Mouse (Mus musculus) testis, adult 2 months (tissue): ENCODE measurements at regions not wholly inside any gene's neighbourhood (a gene's known extent, or its start where the extent isn't known, plus 50 kb on each side); places are given as distances from the start of the nearest gene placed in this dataset.

ENCODE experiments used
- CTCF ChIP-seq: fragments of 200-500 bp; IDR thresholded peaks from 2 replicates; pipeline ENCODE4 v1.5.1; 2012; ENCODE audit warnings: low read depth, mild to moderate bottlenecking, inconsistent platforms, low read length, moderate library complexity; ENCODE audit not compliant: control insufficient read depth, insufficient read depth, insufficient replicate concordance
- POLR2A ChIP-seq: fragments of 200-500 bp; IDR thresholded peaks from 2 replicates; pipeline ENCODE4 v1.6.1; 2012; ENCODE audit warnings: low read depth, mild to moderate bottlenecking, inconsistent platforms, low read length, moderate library complexity; ENCODE audit not compliant: control insufficient read depth

DNA sequence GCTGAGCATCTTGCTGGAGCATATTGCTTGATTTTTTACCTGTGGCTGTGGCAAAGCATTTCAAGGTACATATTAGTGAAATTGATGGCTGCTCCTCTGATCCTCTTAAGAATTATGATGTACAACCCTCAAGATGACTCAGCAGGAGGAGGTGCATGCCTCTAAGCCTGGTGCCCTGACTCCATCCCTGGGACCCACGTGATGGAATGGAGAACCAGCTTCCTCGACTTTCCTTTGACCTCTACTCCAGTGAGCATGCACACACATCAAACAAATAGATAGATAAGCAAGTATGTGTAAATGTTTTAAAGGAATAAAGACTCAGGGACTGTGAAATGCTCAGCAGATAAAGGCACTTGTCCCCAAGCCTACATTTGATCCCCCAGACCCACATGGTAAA is 156.3 kb downstream of the Tmem17 start:
- TF ChIP-seq CTCF (no peak), POLR2A (no peak)
